Comparison of ENCODE assay signal across 17 mouse cellular contexts in the genomic region with DNA sequence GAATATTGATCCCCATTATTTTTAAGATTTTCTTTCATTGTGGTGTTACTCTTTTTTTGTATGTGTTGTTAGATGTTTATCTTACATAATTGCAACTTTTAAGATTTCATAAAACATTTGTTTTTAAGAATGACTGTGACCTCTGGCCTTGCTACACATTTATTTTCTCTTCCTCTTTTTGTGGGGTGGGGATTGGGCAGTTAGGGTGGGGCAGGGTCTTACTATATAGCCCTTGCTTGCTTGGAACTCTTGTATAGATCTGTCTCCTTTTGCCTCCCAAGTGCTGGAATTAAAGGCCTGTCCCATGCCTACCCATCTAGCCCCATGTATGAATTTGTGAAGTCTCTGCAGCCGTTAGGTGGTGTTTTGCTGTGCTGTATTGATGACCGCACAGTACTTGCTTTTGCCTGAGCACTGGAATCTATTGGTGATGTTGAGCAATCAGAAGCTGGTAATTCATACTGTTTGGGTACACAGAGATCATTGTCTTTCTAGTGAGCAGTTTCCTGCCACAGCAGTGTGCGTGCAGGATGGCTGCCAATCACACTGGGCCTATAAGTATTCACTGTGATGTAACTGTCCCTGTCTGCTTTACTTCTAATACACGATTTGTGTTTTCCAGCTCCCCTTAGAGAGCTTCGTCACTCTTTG. TPM values are rescaled to one million over a fixed set of nuclear protein-coding genes. Genes with fewer than 3 reads are reported as not detected.
A peak's percentile ranks its signal among the peaks of the same experiment; 100 is the strongest.
DNase-seq lines count a peak whose midpoint lies in the region; ATAC-seq and TF ChIP-seq lines count a peak whose summit lies in the region.
"Had no signal": no experiment of that assay in that cellular context is flagged by ENCODE, and none has a peak within 500 bp of the region (broad histone marks: within the 10 kb centered on the region; RNA-seq: fewer than 3 reads in every experiment).

No protein-coding gene starts in this region.

- H3K4me1 ChIP-seq in forebrain, embryonic 11.5 days (replicated peaks; ENCODE audit: control insufficient read depth, insufficient read depth, low read length): no peaks in the 10 kb centered on the region
- H3K4me1 ChIP-seq in forebrain, postnatal 0 days (ENCODE audit: insufficient read depth): no peaks in the 10 kb centered on the region
- no peaks in the 10 kb centered on the region for H3K4me1 ChIP-seq in midbrain, embryonic 16.5 days (ENCODE audit: control insufficient read depth, insufficient read depth, low read length)
- no peaks in the 10 kb centered on the region for H3K4me1 ChIP-seq in midbrain, embryonic 14.5 days (ENCODE audit: control insufficient read depth, insufficient read depth, low read length)
- H3K4me1 ChIP-seq: embryonic facial prominence, embryonic 13.5 days had no signal

- no peak overlapping the region for H3K27ac ChIP-seq in forebrain, embryonic 11.5 days (ENCODE audit: low read depth, low read length)
- no peak overlapping the region for H3K27ac ChIP-seq in forebrain, postnatal 0 days (ENCODE audit: low read depth, low read length)
- H3K27ac ChIP-seq in midbrain, embryonic 16.5 days (ENCODE audit: low read length): no peak overlapping the region
- no peak overlapping the region for H3K27ac ChIP-seq in midbrain, embryonic 14.5 days (replicated peaks; ENCODE audit: low read depth, low read length)
- H3K27ac ChIP-seq: embryonic facial prominence, embryonic 13.5 days had no signal

- no peaks in the 10 kb centered on the region for H3K27me3 ChIP-seq in forebrain, embryonic 11.5 days (ENCODE audit: control insufficient read depth, insufficient read depth, low read length)
- H3K27me3 ChIP-seq in forebrain, postnatal 0 days (ENCODE audit: insufficient read depth, low read length): no peaks in the 10 kb centered on the region
- no peaks in the 10 kb centered on the region for H3K27me3 ChIP-seq in midbrain, embryonic 16.5 days (ENCODE audit: control insufficient read depth, insufficient read depth, low read depth, low read length)
- no peaks in the 10 kb centered on the region for H3K27me3 ChIP-seq in midbrain, embryonic 14.5 days (ENCODE audit: control insufficient read depth, insufficient read depth, low read length)
- H3K27me3 ChIP-seq: embryonic facial prominence, embryonic 13.5 days had no signal

- TF ChIP-seq CTCF in forebrain, postnatal 0 days (IDR thresholded peaks at IDR 0.05; ENCODE audit: low read depth): no peak

- WGBS in forebrain, embryonic 11.5 days: 86% methylated on average over 5 of the region's 5 CpGs
- WGBS in forebrain, postnatal 0 days: 78% methylated on average over 5 of the region's 5 CpGs
- WGBS in midbrain, embryonic 16.5 days: 83% methylated on average over 5 of the region's 5 CpGs
- WGBS in midbrain, embryonic 14.5 days: 87% methylated on average over 5 of the region's 5 CpGs

- H3K9me3 ChIP-seq in forebrain, embryonic 11.5 days (ENCODE audit: control insufficient read depth, low read length): no peaks in the 10 kb centered on the region
- no peaks in the 10 kb centered on the region for H3K9me3 ChIP-seq in forebrain, postnatal 0 days (ENCODE audit: low read length)
- no peaks in the 10 kb centered on the region for H3K9me3 ChIP-seq in midbrain, embryonic 16.5 days (replicated peaks; ENCODE audit: control insufficient read depth, low read length, poor library complexity, severe bottlenecking)
- H3K9me3 ChIP-seq in midbrain, embryonic 14.5 days (ENCODE audit: control insufficient read depth, low read length): no peaks in the 10 kb centered on the region
- H3K9me3 ChIP-seq: embryonic facial prominence, embryonic 13.5 days had no signal

- no peak overlapping the region for H3K4me3 ChIP-seq in forebrain, embryonic 11.5 days (ENCODE audit: low read depth, low read length)
- no peak overlapping the region for H3K4me3 ChIP-seq in forebrain, postnatal 0 days (ENCODE audit: low read depth, low read length)
- no peak overlapping the region for H3K4me3 ChIP-seq in midbrain, embryonic 16.5 days (ENCODE audit: low read depth, low read length)
- H3K4me3 ChIP-seq in midbrain, embryonic 14.5 days (replicated peaks; ENCODE audit: low read depth, low read length): no peak overlapping the region
- H3K4me3 ChIP-seq: embryonic facial prominence, embryonic 13.5 days; myocyte had no signal

- H3K36me3 ChIP-seq in forebrain, embryonic 11.5 days (ENCODE audit: control insufficient read depth, insufficient read depth, low read length): peaks cover 8% of the 10 kb centered on the region; the same call in 1 of the 2 replicates
- peaks cover 9% of the 10 kb centered on the region; the same call in 1 of the 2 replicates for H3K36me3 ChIP-seq in forebrain, postnatal 0 days (ENCODE audit: insufficient read depth)
- H3K36me3 ChIP-seq in midbrain, embryonic 16.5 days (ENCODE audit: control insufficient read depth, insufficient read depth, low read length): peaks cover 7% of the 10 kb centered on the region; the same call in 1 of the 2 replicates
- H3K36me3 ChIP-seq in midbrain, embryonic 14.5 days (ENCODE audit: control insufficient read depth, insufficient read depth, low read length): peaks cover 20% of the 10 kb centered on the region

- no peak overlapping the region for H3K9ac ChIP-seq in forebrain, embryonic 11.5 days (ENCODE audit: low read length)
- H3K9ac ChIP-seq in forebrain, postnatal 0 days: no peak overlapping the region
- H3K9ac ChIP-seq in midbrain, embryonic 16.5 days (ENCODE audit: low read depth, low read length): no peak overlapping the region
- no peak overlapping the region for H3K9ac ChIP-seq in midbrain, embryonic 14.5 days (replicated peaks; ENCODE audit: low read length)
- H3K9ac ChIP-seq: embryonic facial prominence, embryonic 13.5 days; lung, embryonic 14.5 days had no signal

- ATAC-seq in forebrain, embryonic 11.5 days (replicated peaks; ENCODE audit: low FRiP score): 0 out of 2 replicates have a peak, but pooled peaks have one; percentile 47
- ATAC-seq in forebrain, postnatal 0 days: no peak
- ATAC-seq in midbrain, embryonic 16.5 days: 0 out of 2 replicates have a peak, but pooled peaks have one; percentile 25
- ATAC-seq in midbrain, embryonic 14.5 days (ENCODE audit: low FRiP score, low TSS enrichment): no peak
- peak; percentile 91 for ATAC-seq in granulocyte monocyte progenitor cell, adult 5-6 weeks (replicated peaks; ENCODE audit: poor library complexity, severe bottlenecking)
- peak; percentile 91 for ATAC-seq in megakaryocyte progenitor cell, adult 5-6 weeks (replicated peaks; ENCODE audit: poor library complexity)

- DNase-seq in forebrain, embryonic 11.5 days (ENCODE audit: low spot score): no peak
- no peak for DNase-seq in forebrain, postnatal 0 days
- DNase-seq in midbrain, embryonic 14.5 days: no peak
- no peak for DNase-seq in natural killer cell, adult 2 months (ENCODE audit: low spot score in 2 of 2)
- no peak for DNase-seq in adrenal gland, postnatal 36 days
- DNase-seq: adrenal gland, postnatal 10 days; cerebellum, adult 8-10 months; gastrocnemius, postnatal 36 days; kidney, adult 18-20 months; kidney, postnatal 25 days; left cerebral cortex, postnatal 4 days; lung, embryonic 14.5 days had no signal

- no peak overlapping the region for H3K4me2 ChIP-seq in forebrain, embryonic 11.5 days (ENCODE audit: low read depth, low read length, severe bottlenecking)
- no peak overlapping the region for H3K4me2 ChIP-seq in forebrain, postnatal 0 days (ENCODE audit: low read depth)
- H3K4me2 ChIP-seq in midbrain, embryonic 16.5 days (ENCODE audit: low read length): no peak overlapping the region
- H3K4me2 ChIP-seq in midbrain, embryonic 14.5 days (ENCODE audit: low read length): no peak overlapping the region
- H3K4me2 ChIP-seq: embryonic facial prominence, embryonic 13.5 days; lung, embryonic 14.5 days had no signal

RNA-seq across cellular contexts. Expression of gene Rgmb, which starts 56.1 kb away (rescaled TPM):
- 47.6 and 56.5 TPM in 2 replicates for polyA plus RNA-seq in forebrain, embryonic 11.5 days (2014; fragmentation: Nextera tagmentation; extraction: Ambion mirVana)
- total RNA-seq in forebrain, postnatal 0 days (2014; rRNA removed): 64.7 and 81.4 TPM in 2 replicates
- polyA plus RNA-seq in forebrain, postnatal 0 days (2015; fragmentation: Nextera tagmentation; extraction: Ambion mirVana): 40.6 and 48.1 TPM in 2 replicates
- 56.8 and 57.1 TPM in 2 replicates for polyA plus RNA-seq in midbrain, embryonic 16.5 days (2015; fragmentation: Nextera tagmentation; extraction: Ambion mirVana)
- 76.4 and 107 TPM in 2 replicates for polyA plus RNA-seq in midbrain, embryonic 14.5 days (2014; fragmentation: Nextera tagmentation; extraction: Ambion mirVana)
- not detected in 2 replicates for total RNA-seq in granulocyte monocyte progenitor cell, adult 5-6 weeks (2014; fragmentation: Nextera tagmentation)
- not detected in 2 replicates for total RNA-seq in granulocyte monocyte progenitor cell, adult 5-6 weeks (2017)
- 0.05 TPM in 1 of 2 replicates, not detected in the other for total RNA-seq in megakaryocyte progenitor cell, adult 5-6 weeks (2015)
- 0.04 and 0.14 TPM in 2 replicates for total RNA-seq in megakaryocyte progenitor cell, adult 5-6 weeks (2017)
- total RNA-seq in adrenal gland, postnatal 36 days (2021): 10 to 100 TPM; 16.0 to 19.3 TPM

Comparison
In these comparisons a context has a peak if more than half of its experiments do, and no peak if none do; other contexts are left out.
1. ATAC-seq: peak in forebrain, embryonic 11.5 days (single experiment), midbrain, embryonic 16.5 days (single experiment), granulocyte monocyte progenitor cell, adult 5-6 weeks (single experiment) and megakaryocyte progenitor cell, adult 5-6 weeks (single experiment); none in forebrain, postnatal 0 days (single experiment) and midbrain, embryonic 14.5 days (single experiment).
2. RNA of gene Rgmb, which starts 56.1 kb away (total RNA-seq): 64.7 to 81.4 TPM in forebrain, postnatal 0 days and 16.0 to 19.3 TPM in adrenal gland, postnatal 36 days; 0.04 to 0.14 TPM in megakaryocyte progenitor cell, adult 5-6 weeks and not detected in granulocyte monocyte progenitor cell, adult 5-6 weeks; every median in the first group is over 10 times any median in the second.